Comparison of ENCODE assay signal across 28 mouse cellular contexts in the genomic region with DNA sequence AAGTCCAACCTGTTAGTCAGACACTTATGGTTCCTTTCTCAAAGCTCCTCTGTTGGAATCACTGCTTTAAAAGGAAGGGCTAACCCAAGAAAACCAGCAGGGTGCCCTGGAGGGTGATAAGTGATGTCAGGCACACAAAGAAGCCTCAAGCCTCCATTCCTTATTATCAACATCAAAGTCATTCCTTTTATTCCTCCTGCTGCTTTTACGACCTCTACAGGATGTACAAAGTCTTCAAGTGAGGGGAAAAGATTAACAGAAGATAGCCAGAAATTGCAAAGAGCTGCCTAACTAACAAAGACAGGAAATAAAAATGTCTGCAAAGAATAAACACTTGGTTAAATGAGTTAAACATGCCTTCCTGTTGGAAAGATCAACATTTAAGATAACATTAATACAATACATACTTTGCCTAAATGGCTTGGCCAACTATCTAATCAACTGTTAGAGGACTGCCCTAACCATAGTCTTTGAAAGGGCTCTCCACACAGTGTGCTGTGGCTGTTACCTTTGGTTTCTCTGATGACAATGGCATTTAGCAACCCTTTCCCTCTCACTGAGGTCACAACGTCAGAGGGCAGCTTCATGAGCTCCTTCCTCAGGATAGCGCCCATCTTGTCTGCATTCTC. TPM values are rescaled to one million over a fixed set of nuclear protein-coding genes. Genes with fewer than 3 reads are reported as not detected.
DNase-seq lines count a peak whose midpoint lies in the region; ATAC-seq and TF ChIP-seq lines count a peak whose summit lies in the region.
"Had no signal": no experiment of that assay in that cellular context is flagged by ENCODE, and none has a peak within 500 bp of the region (broad histone marks: within the 10 kb centered on the region; RNA-seq: fewer than 3 reads in every experiment).

No protein-coding gene starts in this region.

- H3K9me3 ChIP-seq in limb, embryonic 15.5 days: no peaks in the 10 kb centered on the region
- no peaks in the 10 kb centered on the region for H3K9me3 ChIP-seq in limb, embryonic 10.5 days (replicated peaks)
- H3K9me3 ChIP-seq in stomach, embryonic 14.5 days (ENCODE audit: control insufficient read depth, low read depth, low read length): no peaks in the 10 kb centered on the region
- H3K9me3 ChIP-seq in stomach, postnatal 0 days (ENCODE audit: control insufficient read depth, low read length): no peaks in the 10 kb centered on the region
- H3K9me3 ChIP-seq in stomach, embryonic 16.5 days (replicated peaks; ENCODE audit: control insufficient read depth, low read length): no peaks in the 10 kb centered on the region
- H3K9me3 ChIP-seq in hindbrain, embryonic 13.5 days: no peaks in the 10 kb centered on the region
- H3K9me3 ChIP-seq: forebrain, embryonic 10.5 days; G1E; heart, embryonic 13.5 days; midbrain, embryonic 12.5 days; neural tube, embryonic 15.5 days had no signal

- no peak overlapping the region for H3K4me3 ChIP-seq in heart, adult 2 months
- no peak overlapping the region for H3K4me3 ChIP-seq in limb, embryonic 15.5 days
- no peak overlapping the region for H3K4me3 ChIP-seq in limb, embryonic 10.5 days
- H3K4me3 ChIP-seq in stomach, embryonic 14.5 days (ENCODE audit: low read depth, low read length): no peak overlapping the region
- no peak overlapping the region for H3K4me3 ChIP-seq in stomach, postnatal 0 days (ENCODE audit: low read depth, low read length)
- no peak overlapping the region for H3K4me3 ChIP-seq in stomach, embryonic 16.5 days (replicated peaks; ENCODE audit: low read length)
- no peak overlapping the region for H3K4me3 ChIP-seq in hindbrain, embryonic 13.5 days
- H3K4me3 ChIP-seq: forebrain, embryonic 10.5 days; heart, embryonic 13.5 days; left cerebral cortex, adult 2 months; midbrain, embryonic 12.5 days; neural tube, embryonic 15.5 days had no signal

- DNase-seq in heart, adult 2 months: no peak
- DNase-seq in heart, postnatal 36 days: no peak
- DNase-seq in limb, embryonic 10.5 days (ENCODE audit: low spot score): no peak
- no peak for DNase-seq in stomach, postnatal 0 days (ENCODE audit: low spot score)
- DNase-seq: adrenal gland, postnatal 14 days; B cell, adult 2 months; cerebellum, adult 8-10 months; cerebellum, postnatal 36 days; embryo, embryonic 11 days; kidney, adult 18-20 months; lung, postnatal 14 days had no signal

- peaks cover 15% of the 10 kb centered on the region for H3K4me1 ChIP-seq in heart, adult 2 months (ENCODE audit: control insufficient read depth, insufficient read depth, low read length)
- peaks cover 9% of the 10 kb centered on the region for H3K4me1 ChIP-seq in limb, embryonic 15.5 days
- H3K4me1 ChIP-seq in limb, embryonic 10.5 days: peaks cover 10% of the 10 kb centered on the region
- no peaks in the 10 kb centered on the region for H3K4me1 ChIP-seq in stomach, embryonic 14.5 days (ENCODE audit: control insufficient read depth, insufficient read depth, low read length)
- no peaks in the 10 kb centered on the region for H3K4me1 ChIP-seq in stomach, postnatal 0 days (replicated peaks; ENCODE audit: control insufficient read depth, insufficient read depth)
- H3K4me1 ChIP-seq in stomach, embryonic 16.5 days (ENCODE audit: control insufficient read depth, insufficient read depth, low read length): 0 out of 2 replicates have a peak, but pooled peaks cover 2% of the 10 kb centered on the region
- H3K4me1 ChIP-seq in hindbrain, embryonic 13.5 days (replicated peaks): no peaks in the 10 kb centered on the region
- H3K4me1 ChIP-seq: forebrain, embryonic 10.5 days; midbrain, embryonic 12.5 days had no signal

- H3K4me2 ChIP-seq in limb, embryonic 15.5 days: no peak overlapping the region
- no peak overlapping the region for H3K4me2 ChIP-seq in stomach, embryonic 14.5 days (replicated peaks; ENCODE audit: low read depth, low read length)
- H3K4me2 ChIP-seq in stomach, postnatal 0 days (replicated peaks; ENCODE audit: low read depth): no peak overlapping the region
- no peak overlapping the region for H3K4me2 ChIP-seq in stomach, embryonic 16.5 days (ENCODE audit: low read depth, low read length)
- no peak overlapping the region for H3K4me2 ChIP-seq in hindbrain, embryonic 13.5 days
- H3K4me2 ChIP-seq: heart, embryonic 13.5 days; midbrain, embryonic 12.5 days; neural tube, embryonic 15.5 days had no signal

- no peaks in the 10 kb centered on the region for H3K27me3 ChIP-seq in heart, adult 2 months (ENCODE audit: control insufficient read depth, insufficient read depth, low read length)
- no peaks in the 10 kb centered on the region for H3K27me3 ChIP-seq in limb, embryonic 15.5 days
- no peaks in the 10 kb centered on the region for H3K27me3 ChIP-seq in limb, embryonic 10.5 days (ENCODE audit: low read depth, poor library complexity, severe bottlenecking)
- H3K27me3 ChIP-seq in stomach, embryonic 14.5 days (ENCODE audit: control insufficient read depth, insufficient read depth, low read length): no peaks in the 10 kb centered on the region
- H3K27me3 ChIP-seq in stomach, postnatal 0 days (ENCODE audit: control insufficient read depth, insufficient read depth, low read length): no peaks in the 10 kb centered on the region
- H3K27me3 ChIP-seq in stomach, embryonic 16.5 days (ENCODE audit: control insufficient read depth, insufficient read depth, low read length): no peaks in the 10 kb centered on the region
- no peaks in the 10 kb centered on the region for H3K27me3 ChIP-seq in hindbrain, embryonic 13.5 days
- H3K27me3 ChIP-seq: CH12.LX; heart, embryonic 13.5 days; midbrain, embryonic 12.5 days; neural tube, embryonic 15.5 days had no signal

- H3K36me3 ChIP-seq in heart, adult 2 months (ENCODE audit: control insufficient read depth, insufficient read depth, low read length): peaks cover 22% of the 10 kb centered on the region
- H3K36me3 ChIP-seq in limb, embryonic 15.5 days: peaks cover 73% of the 10 kb centered on the region
- peaks cover 74% of the 10 kb centered on the region for H3K36me3 ChIP-seq in limb, embryonic 10.5 days
- peaks cover 67% of the 10 kb centered on the region for H3K36me3 ChIP-seq in stomach, embryonic 14.5 days (ENCODE audit: control insufficient read depth, insufficient read depth, low read length)
- peaks cover 55% of the 10 kb centered on the region for H3K36me3 ChIP-seq in stomach, postnatal 0 days (ENCODE audit: control insufficient read depth, insufficient read depth, low read length)
- peaks cover 22% of the 10 kb centered on the region for H3K36me3 ChIP-seq in stomach, embryonic 16.5 days (ENCODE audit: control insufficient read depth, insufficient read depth, low read length)
- H3K36me3 ChIP-seq in hindbrain, embryonic 13.5 days: peaks cover 65% of the 10 kb centered on the region

- ATAC-seq in limb, embryonic 15.5 days (ENCODE audit: insufficient number of reproducible peaks, low FRiP score, low TSS enrichment, low read depth): no peak
- 0 out of 2 replicates have a peak, but pooled peaks have one; percentile 28 for ATAC-seq in stomach, embryonic 14.5 days (ENCODE audit: insufficient number of reproducible peaks, insufficient read depth, low FRiP score, low read depth)
- ATAC-seq in stomach, postnatal 0 days (ENCODE audit: low FRiP score, low TSS enrichment): no peak
- no peak for ATAC-seq in stomach, embryonic 16.5 days (ENCODE audit: insufficient read depth, low FRiP score)
- no peak for ATAC-seq in hindbrain, embryonic 13.5 days (ENCODE audit: low FRiP score)

- TF ChIP-seq CTCF in heart, adult 2 months (IDR thresholded peaks at IDR 0.05): no peak
- no peak for TF ChIP-seq CTCF in stomach, postnatal 0 days (IDR thresholded peaks at IDR 0.05; ENCODE audit: low read depth)

- no peak for TF ChIP-seq POLR2A in heart, adult 2 months (IDR thresholded peaks at IDR 0.05; ENCODE audit: insufficient read depth, low read depth, low read length)

- no peaks in the 10 kb centered on the region for H3K79me2 ChIP-seq in heart, adult 2 months (replicated peaks; ENCODE audit: control insufficient read depth, insufficient read depth, low read length)

- intact Hi-C loops in heart, adult 2 months (cut with DNase I): loop anchor here (10.0 kb wide), 1 partner anchor 1014 kb away; the partner anchor contains the start of genes Hmx2 and Hmx3
- intact Hi-C loops in heart, postnatal 36 days (cut with DNase I): loop anchor here (1.0 to 10.0 kb wide), 2 partner anchors 16 to 1144 kb away; partner anchors contain the start of genes Acadsb and Ikzf5

- H3K27ac ChIP-seq in heart, adult 2 months: peak overlapping the region; percentile 50
- H3K27ac ChIP-seq in limb, embryonic 15.5 days: 0 out of 2 replicates have a peak overlapping the region, but pooled peaks have one; percentile 38
- H3K27ac ChIP-seq in limb, embryonic 10.5 days: no peak overlapping the region
- no peak overlapping the region for H3K27ac ChIP-seq in stomach, embryonic 14.5 days (ENCODE audit: low read length)
- no peak overlapping the region for H3K27ac ChIP-seq in stomach, postnatal 0 days (replicated peaks)
- 0 out of 2 replicates have a peak overlapping the region, but pooled peaks have one; percentile 17 for H3K27ac ChIP-seq in stomach, embryonic 16.5 days (ENCODE audit: low read length)
- no peak overlapping the region for H3K27ac ChIP-seq in hindbrain, embryonic 13.5 days
- H3K27ac ChIP-seq: forebrain, embryonic 10.5 days; heart, embryonic 13.5 days; kidney, postnatal 0 days; left cerebral cortex, adult 2 months; liver, embryonic 14.5 days; midbrain, embryonic 12.5 days; neural tube, embryonic 15.5 days had no signal

- TF ChIP-seq EP300 in heart, adult 2 months (IDR thresholded peaks at IDR 0.05; ENCODE audit: insufficient read depth, low read depth, low read length): no peak
- no peak for TF ChIP-seq EP300 in stomach, postnatal 0 days (optimal IDR thresholded peaks at IDR 0.05)

- H3K9ac ChIP-seq in heart, adult 2 months (ENCODE audit: low read depth, low read length): no peak overlapping the region
- no peak overlapping the region for H3K9ac ChIP-seq in limb, embryonic 15.5 days
- H3K9ac ChIP-seq in stomach, embryonic 14.5 days (replicated peaks; ENCODE audit: low read depth, low read length): no peak overlapping the region
- H3K9ac ChIP-seq in stomach, postnatal 0 days (ENCODE audit: low read length): no peak overlapping the region
- no peak overlapping the region for H3K9ac ChIP-seq in stomach, embryonic 16.5 days (ENCODE audit: low read length)
- no peak overlapping the region for H3K9ac ChIP-seq in hindbrain, embryonic 13.5 days
- H3K9ac ChIP-seq: heart, embryonic 13.5 days; liver, embryonic 14.5 days; midbrain, embryonic 12.5 days; neural tube, embryonic 15.5 days had no signal

- WGBS in heart, adult 2 months: 44% methylated on average over 3 of the region's 3 CpGs
- 40% methylated on average over 3 of the region's 3 CpGs for WGBS in limb, embryonic 15.5 days
- WGBS in limb, embryonic 10.5 days: 37% methylated on average over 3 of the region's 3 CpGs
- 29% methylated on average over 3 of the region's 3 CpGs for WGBS in stomach, embryonic 14.5 days
- WGBS in stomach, postnatal 0 days: 45% methylated on average over 3 of the region's 3 CpGs
- 40% methylated on average over 3 of the region's 3 CpGs for WGBS in stomach, embryonic 16.5 days
- WGBS in hindbrain, embryonic 13.5 days: 57% methylated on average over 3 of the region's 3 CpGs

RNA-seq across cellular contexts. Expression of gene Oat, which starts 16.9 kb away (rescaled TPM):
- total RNA-seq in heart, adult 2 months (2021): 100 to 1,000 TPM; 161 to 197 TPM
- polyA plus RNA-seq in heart, adult 2 months (2012; rRNA removed): 170 and 253 TPM in 2 replicates
- 100 to 1,000 TPM; 169 to 175 TPM for total RNA-seq in heart, postnatal 36 days (2021)
- 264 and 274 TPM in 2 replicates for polyA plus RNA-seq in limb, embryonic 15.5 days (2015; fragmentation: Nextera tagmentation; extraction: Ambion mirVana)
- polyA plus RNA-seq in limb, embryonic 10.5 days (2016; fragmentation: Nextera tagmentation; extraction: Ambion mirVana): 126 TPM in 2 replicates
- 207 and 232 TPM in 2 replicates for polyA plus RNA-seq in stomach, embryonic 14.5 days (2014; fragmentation: Nextera tagmentation; extraction: Ambion mirVana)
- 139 and 155 TPM in 2 replicates for polyA plus RNA-seq in stomach, postnatal 0 days (2015; fragmentation: Nextera tagmentation; extraction: Ambion mirVana)
- 356 and 377 TPM in 2 replicates for polyA plus RNA-seq in stomach, embryonic 16.5 days (2015; fragmentation: Nextera tagmentation; extraction: Ambion mirVana)
- polyA plus RNA-seq in hindbrain, embryonic 13.5 days (2015; fragmentation: Nextera tagmentation; extraction: Ambion mirVana): 87.2 and 90.0 TPM in 2 replicates

RNA-seq across cellular contexts. Expression of gene Nkx1-2, which starts 40.2 kb away (rescaled TPM):
- total RNA-seq in heart, adult 2 months (2021): not detected
- not detected in 2 replicates for polyA plus RNA-seq in heart, adult 2 months (2012; rRNA removed)
- not detected for total RNA-seq in heart, postnatal 36 days (2021)
- polyA plus RNA-seq in limb, embryonic 15.5 days (2015; fragmentation: Nextera tagmentation; extraction: Ambion mirVana): 0.06 and 0.10 TPM in 2 replicates
- polyA plus RNA-seq in limb, embryonic 10.5 days (2016; fragmentation: Nextera tagmentation; extraction: Ambion mirVana): 0.09 TPM in 1 of 2 replicates, not detected in the other
- polyA plus RNA-seq in stomach, embryonic 14.5 days (2014; fragmentation: Nextera tagmentation; extraction: Ambion mirVana): not detected in 2 replicates
- not detected in 2 replicates for polyA plus RNA-seq in stomach, postnatal 0 days (2015; fragmentation: Nextera tagmentation; extraction: Ambion mirVana)
- polyA plus RNA-seq in stomach, embryonic 16.5 days (2015; fragmentation: Nextera tagmentation; extraction: Ambion mirVana): not detected in 2 replicates
- polyA plus RNA-seq in hindbrain, embryonic 13.5 days (2015; fragmentation: Nextera tagmentation; extraction: Ambion mirVana): 0.62 and 0.80 TPM in 2 replicates
- total RNA-seq: adrenal gland, postnatal 14 days; gastrocnemius, adult 18-20 months; layer of hippocampus, postnatal 10 days; left cerebral cortex, adult 2 months; megakaryocyte, adult 5-6 weeks had no signal
- polyA plus RNA-seq: G1E; heart, embryonic 13.5 days; thymus, postnatal 0 days had no signal

RNA-seq across cellular contexts. Expression of gene Lhpp, which starts 51.2 kb away (rescaled TPM):
- 10 to 100 TPM; 13.8 to 13.9 TPM for total RNA-seq in heart, adult 2 months (2021)
- 22.0 and 26.6 TPM in 2 replicates for polyA plus RNA-seq in heart, adult 2 months (2012; rRNA removed)
- 10 to 100 TPM; 14.2 to 15.0 TPM for total RNA-seq in heart, postnatal 36 days (2021)
- 16.8 and 17.1 TPM in 2 replicates for polyA plus RNA-seq in limb, embryonic 15.5 days (2015; fragmentation: Nextera tagmentation; extraction: Ambion mirVana)
- polyA plus RNA-seq in limb, embryonic 10.5 days (2016; fragmentation: Nextera tagmentation; extraction: Ambion mirVana): 20.1 and 28.0 TPM in 2 replicates
- 15.3 and 19.2 TPM in 2 replicates for polyA plus RNA-seq in stomach, embryonic 14.5 days (2014; fragmentation: Nextera tagmentation; extraction: Ambion mirVana)
- 8.0 and 9.3 TPM in 2 replicates for polyA plus RNA-seq in stomach, postnatal 0 days (2015; fragmentation: Nextera tagmentation; extraction: Ambion mirVana)
- 12.7 and 13.5 TPM in 2 replicates for polyA plus RNA-seq in stomach, embryonic 16.5 days (2015; fragmentation: Nextera tagmentation; extraction: Ambion mirVana)
- polyA plus RNA-seq in hindbrain, embryonic 13.5 days (2015; fragmentation: Nextera tagmentation; extraction: Ambion mirVana): 30.7 and 30.9 TPM in 2 replicates

Comparison
In these comparisons a context has a peak if more than half of its experiments do, and no peak if none do; other contexts are left out.
1. H3K27ac ChIP-seq: peak in heart, adult 2 months (single experiment), limb, embryonic 15.5 days (single experiment) and stomach, embryonic 16.5 days (single experiment); none in limb, embryonic 10.5 days (single experiment), stomach, embryonic 14.5 days (single experiment), stomach, postnatal 0 days (single experiment) and hindbrain, embryonic 13.5 days (single experiment).